Mouse (Mus musculus) frontal cortex, postnatal 10 days (tissue): ENCODE data around the gene Foxn1.

ENCODE experiments used
- DNase-seq, 2 experiments: peaks; one replicate each; pipeline ENCODE4 v3.0.0; 2022; ENCODE audit warnings: low spot score in 2 of 2, mixed read lengths in 1 of 2

Foxn1 gene

GRCm38 (mm10) chr11:78386508-78387043, at the start of gene Foxn1:
Gene Foxn1 (minus strand): TSS chr11:78386558.
- DNase-seq = no peak

- DNase-seq = no peak
Observed at GRCm38 (mm10) chr11:78435776-78436349, 49.5 kb upstream of the Foxn1 start.

GRCm38 (mm10) chr11:78434052-78434451, 47.7 kb upstream of the Foxn1 start:
- DNase-seq = no peak

- DNase-seq = no peak
Observed at GRCm38 (mm10) chr11:78431176-78431575, 44.8 kb upstream of the Foxn1 start.

GRCm38 (mm10) chr11:78430195-78430878, 44.0 kb upstream of the Foxn1 start:
- no peak for DNase-seq

- DNase-seq = no peak
Observed at GRCm38 (mm10) chr11:78428309-78428708, 42.0 kb upstream of the Foxn1 start.

- DNase-seq = no peak
Observed at GRCm38 (mm10) chr11:78427655-78428054, 41.3 kb upstream of the Foxn1 start.

- no peak for DNase-seq
Observed at GRCm38 (mm10) chr11:78425572-78425971, 39.2 kb upstream of the Foxn1 start.

- DNase-seq = no peak
Observed at GRCm38 (mm10) chr11:78424352-78424751, 38.0 kb upstream of the Foxn1 start.

GRCm38 (mm10) chr11:78422055-78422819, 35.9 kb upstream of the Foxn1 start, which contains the start of gene Slc13a2:
Gene Slc13a2 (minus strand): TSS chr11:78422217.
- DNase-seq = no peak

GRCm38 (mm10) chr11:78421201-78422009, 35.0 kb upstream of the Foxn1 start:
- no peak for DNase-seq

GRCm38 (mm10) chr11:78420263-78420889, 34.0 kb upstream of the Foxn1 start:
- no peak for DNase-seq

GRCm38 (mm10) chr11:78416854-78417253, 30.5 kb upstream of the Foxn1 start:
- no peak for DNase-seq

GRCm38 (mm10) chr11:78412861-78413260, 26.5 kb upstream of the Foxn1 start:
- no peak for DNase-seq

- no peak for DNase-seq
Observed at GRCm38 (mm10) chr11:78412324-78412850, 26.0 kb upstream of the Foxn1 start.

GRCm38 (mm10) chr11:78411606-78412323, 25.4 kb upstream of the Foxn1 start:
- peak in 1 of 2 experiments; percentile 18 for DNase-seq

- no peak for DNase-seq
Observed at GRCm38 (mm10) chr11:78408256-78409240, 22.2 kb upstream of the Foxn1 start.

- no peak for DNase-seq
Observed at GRCm38 (mm10) chr11:78402062-78402461, 15.7 kb upstream of the Foxn1 start.

- DNase-seq = no peak
Observed at GRCm38 (mm10) chr11:78401469-78401868, 15.1 kb upstream of the Foxn1 start.
